Mouse (Mus musculus): ENCODE results near the gene Meis2.

Meis2 gene

DNA sequence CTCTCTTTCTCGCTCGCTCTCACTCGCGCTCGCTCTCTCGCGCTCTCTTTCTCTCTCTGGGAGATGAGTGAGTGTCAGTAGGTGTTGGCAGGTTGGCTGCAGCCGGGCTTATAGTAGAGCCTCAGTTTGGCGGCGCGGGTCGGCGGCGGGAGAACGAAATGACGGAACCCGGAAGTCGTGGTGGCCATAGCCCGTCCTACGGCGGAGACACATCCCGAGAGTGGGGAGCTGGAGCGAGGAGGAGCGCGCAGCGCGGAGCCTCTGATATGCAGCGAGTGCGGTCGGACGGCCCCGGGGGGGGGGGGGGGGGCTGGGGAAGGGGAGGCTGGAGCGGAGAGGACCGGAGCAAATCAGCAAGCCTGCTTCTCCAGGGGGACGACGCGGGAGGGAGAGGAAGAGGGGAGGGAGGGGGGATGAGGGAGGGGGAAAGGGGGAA is at the start of gene Meis2:
Gene Meis2, minus strand, starts transcription at position 270 of the 436 bp plus-strand sequence.
- in situ Hi-C loops (cut with MboI), result no loop called here

DNA sequence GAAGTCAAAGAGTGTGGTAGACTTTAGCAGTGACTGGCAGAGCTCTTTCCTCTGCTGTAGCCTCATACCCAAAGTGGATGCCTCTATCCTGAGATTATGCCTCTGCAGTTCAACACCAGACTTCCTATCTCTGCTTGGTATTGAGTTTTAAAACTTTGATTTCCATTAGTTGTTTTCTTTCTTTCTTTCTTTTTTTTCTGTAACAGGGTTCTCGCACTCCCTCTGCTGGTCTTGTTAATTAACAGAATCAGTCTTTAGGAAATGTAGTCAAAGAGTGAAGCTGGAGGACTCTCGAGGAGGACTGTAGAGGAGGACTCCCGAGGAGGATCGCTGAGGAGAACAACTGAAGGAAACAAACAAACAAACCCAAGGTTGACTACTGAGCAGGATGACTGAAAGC is 40.6 kb upstream of the Meis2 start:
- in situ Hi-C loops (cut with MboI), result no loop called here

DNA sequence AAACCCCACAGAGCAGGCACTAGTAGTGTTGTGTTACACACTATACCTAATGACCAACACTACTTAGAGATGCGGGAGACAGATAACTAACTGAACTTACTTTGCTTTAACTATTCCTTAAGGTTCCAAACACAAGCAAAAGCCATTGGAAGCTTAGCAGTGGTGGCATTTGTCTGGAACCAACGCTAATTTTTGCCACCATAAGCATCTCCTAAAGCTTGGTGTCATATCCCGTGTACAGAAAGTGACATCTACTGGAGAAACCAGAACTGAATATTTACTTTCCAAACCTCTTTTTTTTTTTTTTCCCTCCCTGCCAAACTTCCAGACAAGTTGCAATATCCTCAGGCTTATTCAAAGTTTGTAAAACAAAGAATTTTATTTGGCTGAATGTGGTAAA is 39.5 kb upstream of the Meis2 start:
- in situ Hi-C loops (cut with MboI), result no loop called here

DNA sequence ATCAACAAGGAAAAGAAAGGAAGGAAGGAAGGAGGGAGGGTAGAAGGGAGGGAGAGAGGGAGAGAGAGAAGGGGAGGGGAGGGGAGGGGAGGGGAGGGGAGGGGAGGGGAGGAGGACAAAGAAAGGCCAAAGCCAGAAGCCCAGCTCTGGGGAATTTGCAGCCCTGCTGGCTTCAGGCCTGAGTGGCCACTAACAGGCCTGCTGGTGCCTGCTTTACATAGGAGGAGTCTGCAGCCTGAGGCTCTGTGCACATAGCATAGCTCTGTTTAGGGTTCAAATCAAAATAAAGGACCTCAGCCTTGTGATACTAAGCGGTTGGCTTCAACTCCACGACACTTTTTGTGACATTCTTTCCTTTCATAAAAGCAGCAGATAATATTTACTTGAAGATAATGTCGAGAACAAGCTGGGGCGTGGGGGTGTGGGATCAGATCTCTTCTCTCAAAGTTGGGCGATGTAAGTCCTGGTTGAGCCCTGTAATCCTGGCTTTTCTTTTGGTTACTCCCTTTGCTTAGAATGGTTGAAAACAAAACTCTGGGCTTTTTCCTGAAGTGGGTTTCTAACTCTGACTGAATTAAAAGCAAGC is 37.9 kb upstream of the Meis2 start:
- in situ Hi-C loops (cut with MboI), result no loop called here

DNA sequence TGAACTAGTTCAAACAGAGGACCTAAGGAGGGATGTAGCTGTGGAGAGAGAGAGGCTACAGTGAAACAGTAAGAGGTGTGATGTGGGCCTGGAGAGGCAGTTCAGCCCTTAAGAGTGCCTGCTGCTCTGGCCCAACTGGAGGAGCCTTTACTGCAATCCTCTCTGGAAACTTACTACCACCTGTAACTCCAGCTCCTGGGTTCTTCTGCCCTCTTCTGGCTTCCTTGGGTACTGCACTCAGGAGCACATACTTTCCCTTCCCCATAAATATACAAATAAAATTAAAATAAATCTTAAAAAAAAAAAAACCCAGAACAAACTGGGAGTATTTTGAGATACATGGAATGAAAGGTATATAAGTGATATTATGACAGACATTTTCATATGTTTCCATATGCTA is 35.6 kb upstream of the Meis2 start:
- in situ Hi-C loops (cut with MboI), result no loop called here

DNA sequence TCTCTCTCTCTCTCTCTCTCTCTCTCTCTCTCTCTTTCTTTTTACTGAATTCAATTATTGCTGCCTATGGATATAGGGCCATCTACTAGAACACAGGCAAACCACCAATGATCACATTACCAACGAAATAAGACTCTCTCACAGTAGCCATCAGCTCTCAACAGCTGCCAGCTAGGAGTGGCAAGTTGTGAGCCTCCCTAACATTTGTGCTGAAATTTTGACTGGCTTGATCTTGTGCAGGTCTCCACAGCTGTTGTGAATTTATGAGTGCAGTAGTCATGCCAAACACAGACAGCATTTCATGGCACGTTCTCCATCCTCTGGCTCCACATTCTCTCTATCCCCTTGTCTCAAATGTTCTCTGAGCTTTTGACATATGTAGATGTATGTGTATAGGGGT is 15.3 kb upstream of the Meis2 start:
- in situ Hi-C loops (cut with MboI), result no loop called here

DNA sequence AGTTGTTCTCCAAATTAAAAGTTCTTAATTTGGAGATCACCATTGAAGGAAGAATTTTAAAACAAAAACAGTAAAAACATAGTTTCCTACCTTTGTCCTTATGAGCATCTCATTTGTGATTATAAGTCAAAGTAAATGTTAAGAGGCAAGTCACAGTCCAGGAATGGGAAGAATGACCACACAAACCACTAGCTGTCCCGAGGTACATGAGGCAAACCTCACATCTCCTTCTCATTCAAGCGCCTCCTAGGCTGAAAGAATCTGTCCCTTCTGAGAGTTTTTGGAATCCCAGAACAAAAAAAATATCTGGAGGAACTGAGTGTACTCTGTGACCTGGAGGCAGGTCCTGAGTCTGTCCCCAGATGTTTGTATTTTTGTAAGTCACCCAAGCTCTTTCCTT is 13.2 kb upstream of the Meis2 start:
- in situ Hi-C loops (cut with MboI), result no loop called here

DNA sequence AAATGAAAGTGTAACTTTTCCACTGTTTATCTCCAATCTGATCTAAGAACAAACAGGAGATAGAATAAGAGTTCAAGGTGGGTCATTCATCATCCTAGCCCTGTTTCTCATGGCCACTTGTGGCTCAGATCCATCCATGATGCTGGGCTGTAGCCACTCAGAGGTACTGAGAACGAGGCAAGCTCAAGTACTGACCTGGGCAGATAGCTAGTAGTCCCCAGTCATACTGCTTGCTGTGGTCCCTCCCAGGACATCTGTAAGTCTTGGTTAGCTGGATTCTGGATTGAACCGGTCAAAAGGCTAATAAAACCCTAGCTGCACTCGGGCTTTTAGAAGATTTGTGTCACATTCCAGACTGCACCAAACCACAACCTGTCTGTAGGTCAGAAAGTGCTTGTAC is 12.1 kb upstream of the Meis2 start:
- in situ Hi-C loops (cut with MboI), result no loop called here

DNA sequence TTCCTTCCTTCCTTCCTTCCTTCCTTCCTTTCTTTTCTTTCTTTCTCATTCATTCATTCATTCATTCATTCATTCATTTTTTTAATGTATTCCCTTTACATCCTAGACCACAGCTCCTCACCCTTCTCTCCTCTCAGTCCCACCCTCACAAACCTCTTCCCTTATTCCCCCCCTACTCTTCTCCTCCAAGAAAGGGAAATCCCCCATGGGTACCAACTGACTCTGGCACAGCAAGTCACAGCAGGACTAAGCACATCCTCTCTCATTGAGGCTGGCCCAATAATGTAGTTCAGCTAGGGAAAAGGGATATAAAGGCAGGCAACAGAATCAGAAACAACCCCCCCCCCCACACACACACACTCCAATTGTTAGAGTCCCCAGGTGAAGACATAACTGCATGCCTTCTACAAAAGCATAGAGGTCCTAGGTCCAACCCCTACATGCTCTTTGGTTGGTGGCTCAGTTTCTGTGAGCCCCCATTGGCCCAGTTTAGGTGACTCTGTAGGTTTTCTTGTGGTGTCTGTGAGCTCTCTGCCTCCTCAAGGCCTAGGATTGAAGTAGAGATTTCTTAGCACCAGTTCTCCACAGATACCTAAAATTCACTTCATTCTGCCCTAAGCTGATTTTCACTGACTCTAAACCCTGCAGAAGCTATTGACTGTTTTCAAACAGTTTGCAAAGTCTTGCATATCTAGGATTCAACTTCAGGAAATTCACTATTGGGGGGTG is 11.3 kb upstream of the Meis2 start:
- in situ Hi-C loops (cut with MboI), result no loop called here

DNA sequence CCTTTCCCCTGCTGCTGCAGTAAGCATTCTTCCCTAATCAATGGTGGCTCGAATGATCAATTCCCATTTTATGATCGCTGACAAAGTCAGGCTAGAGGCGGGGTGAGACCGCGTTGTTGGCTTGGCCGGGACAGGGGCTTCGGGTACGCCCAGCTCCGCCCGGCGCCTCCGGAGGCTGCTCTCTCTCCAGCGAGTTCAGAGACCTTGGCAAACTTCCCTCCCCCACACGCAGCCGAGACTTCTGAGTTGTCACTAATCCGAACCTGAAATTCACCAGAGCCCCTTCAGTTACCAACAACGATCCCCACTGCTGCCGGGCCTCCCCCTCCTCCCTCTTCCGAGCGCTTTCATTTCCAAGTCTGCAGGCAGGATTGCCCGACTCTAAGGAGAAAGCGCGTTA is 10.3 kb upstream of the Meis2 start:
- in situ Hi-C loops (cut with MboI), result no loop called here

DNA sequence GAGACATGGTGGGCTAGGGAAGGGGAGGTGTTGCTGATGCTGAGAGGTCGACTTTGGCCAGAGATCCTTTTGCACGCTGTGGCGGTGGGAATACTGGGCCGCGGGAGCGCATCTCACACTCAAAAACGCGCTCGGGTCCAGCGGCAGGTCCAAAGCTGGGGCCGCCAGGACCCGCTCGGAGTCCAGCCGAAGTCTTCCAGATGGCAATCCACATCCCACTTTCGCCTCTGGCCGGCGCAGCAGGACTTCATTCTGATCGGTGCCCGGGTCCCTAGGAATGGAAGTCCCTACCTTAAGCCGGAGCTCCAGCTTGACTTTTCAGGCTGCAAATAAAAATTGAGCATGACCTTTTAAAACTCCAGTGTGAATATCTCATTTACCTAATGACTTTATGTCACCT is 9.8 kb upstream of the Meis2 start:
- in situ Hi-C loops (cut with MboI), result no loop called here

DNA sequence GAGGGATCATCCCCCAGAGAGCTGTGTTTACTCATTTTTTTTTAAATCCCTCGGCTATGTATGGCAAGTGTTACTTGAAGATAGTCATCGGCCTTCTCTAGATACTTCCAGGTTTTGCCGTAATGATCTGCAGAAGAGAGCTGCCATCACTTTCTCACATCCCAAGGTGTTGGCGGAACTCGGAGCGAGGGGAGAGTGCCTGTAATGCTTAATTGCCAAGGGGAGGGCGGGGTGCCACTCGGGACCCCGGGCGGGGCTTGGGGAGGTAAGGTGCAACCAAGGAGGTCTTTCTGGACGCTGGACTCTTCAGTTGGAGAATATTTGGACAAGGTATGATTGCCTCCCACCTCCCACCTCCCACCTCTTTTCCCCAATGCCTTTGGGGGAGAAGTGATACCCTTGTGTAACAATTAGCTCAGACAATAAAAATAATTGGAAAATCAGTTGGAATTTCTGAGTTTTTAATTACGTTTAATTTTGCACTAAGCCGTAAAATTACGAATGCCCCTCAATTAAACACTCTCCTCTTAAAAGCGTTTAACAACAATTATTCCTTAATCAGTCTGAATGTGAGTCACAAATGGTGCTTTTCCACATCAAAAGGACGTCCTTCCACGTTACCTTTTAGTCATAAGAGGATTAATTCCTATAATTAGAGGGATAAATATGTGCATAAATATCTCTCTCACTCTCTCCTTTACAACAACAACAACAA is 9.2 kb upstream of the Meis2 start:
- in situ Hi-C loops (cut with MboI), result no loop called here

DNA sequence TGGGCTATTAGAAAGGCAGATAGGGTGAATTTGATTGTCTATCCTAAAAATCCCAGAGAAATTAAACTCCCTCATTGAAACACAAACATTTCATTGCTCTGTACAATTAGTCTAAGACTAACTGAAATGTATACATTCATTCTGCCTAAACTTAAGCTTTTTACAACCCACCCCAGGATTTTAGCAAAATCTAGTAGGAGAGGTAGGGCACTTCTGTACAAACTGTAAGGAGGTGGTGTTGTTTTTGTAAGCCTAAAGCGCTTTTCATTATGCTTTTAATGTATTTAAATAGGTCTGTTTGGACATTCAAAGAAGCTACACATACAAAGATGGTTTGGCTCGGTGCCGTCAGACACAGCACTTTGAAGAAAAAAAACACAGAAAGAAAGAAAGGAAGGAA is 8.4 kb upstream of the Meis2 start:
- in situ Hi-C loops (cut with MboI), result no loop called here

DNA sequence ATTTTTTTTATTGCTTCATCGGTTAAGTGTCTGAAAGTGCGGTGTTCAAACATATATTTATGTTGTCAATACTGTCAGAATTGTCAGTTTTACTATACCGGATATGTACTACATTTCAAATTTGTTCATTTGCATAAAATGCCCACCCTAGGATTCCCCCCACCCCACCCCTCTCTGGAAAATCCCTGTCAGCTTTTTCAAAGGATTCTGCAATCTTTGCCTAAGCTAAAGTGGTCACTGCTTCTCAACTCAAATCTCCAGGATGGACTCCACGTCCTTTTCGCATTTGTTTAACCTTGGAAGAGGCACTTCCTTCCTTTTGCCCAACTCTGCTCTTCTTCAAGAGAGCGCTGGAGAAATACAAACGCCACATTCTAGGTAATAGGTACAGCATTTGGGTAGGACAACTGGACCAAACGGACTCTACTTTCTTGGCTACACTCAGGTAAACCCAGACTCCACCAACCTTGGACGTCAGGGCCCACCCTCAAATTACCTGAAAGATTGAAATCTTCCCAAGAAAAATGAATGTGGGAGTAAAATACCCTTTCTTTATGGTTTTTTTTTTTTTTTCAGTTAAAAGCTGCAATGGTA is 7.8 kb upstream of the Meis2 start:
- in situ Hi-C loops (cut with MboI), result no loop called here

DNA sequence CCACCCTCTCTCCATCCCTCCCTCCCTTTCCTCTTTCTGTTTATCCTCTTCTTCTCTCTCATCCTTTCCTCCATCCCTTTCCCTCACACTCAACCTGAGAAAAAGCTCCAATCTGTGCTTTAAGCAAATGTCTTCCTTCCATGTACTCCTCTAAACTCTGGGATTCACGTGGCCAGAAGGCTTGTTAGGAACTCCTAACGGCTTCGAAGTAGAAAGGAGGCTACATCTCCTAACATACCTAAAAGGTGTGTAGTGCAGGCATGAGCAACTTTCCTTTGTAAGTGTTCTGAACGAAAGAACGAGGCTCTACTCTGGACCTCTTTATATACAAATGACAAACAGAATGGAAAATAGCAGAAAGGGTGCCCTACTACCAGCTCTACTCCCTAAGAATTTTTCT is 7.1 kb upstream of the Meis2 start:
- in situ Hi-C loops (cut with MboI), result no loop called here

DNA sequence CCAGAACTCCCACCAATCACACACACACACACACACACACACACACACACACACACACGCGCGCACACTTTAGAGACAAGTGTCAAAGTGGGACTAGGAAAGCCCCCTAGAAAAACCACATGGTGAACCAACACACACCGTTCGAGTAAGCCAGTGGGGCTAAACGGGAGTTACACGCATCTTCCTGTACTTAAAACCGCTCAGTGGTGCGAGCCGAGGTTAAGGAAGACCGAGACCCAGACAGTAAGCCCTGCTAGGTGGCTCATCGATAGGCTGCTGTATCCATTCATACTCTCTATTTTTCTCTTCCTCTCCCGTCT is 6.6 kb upstream of the Meis2 start:
- in situ Hi-C loops (cut with MboI), result no loop called here

DNA sequence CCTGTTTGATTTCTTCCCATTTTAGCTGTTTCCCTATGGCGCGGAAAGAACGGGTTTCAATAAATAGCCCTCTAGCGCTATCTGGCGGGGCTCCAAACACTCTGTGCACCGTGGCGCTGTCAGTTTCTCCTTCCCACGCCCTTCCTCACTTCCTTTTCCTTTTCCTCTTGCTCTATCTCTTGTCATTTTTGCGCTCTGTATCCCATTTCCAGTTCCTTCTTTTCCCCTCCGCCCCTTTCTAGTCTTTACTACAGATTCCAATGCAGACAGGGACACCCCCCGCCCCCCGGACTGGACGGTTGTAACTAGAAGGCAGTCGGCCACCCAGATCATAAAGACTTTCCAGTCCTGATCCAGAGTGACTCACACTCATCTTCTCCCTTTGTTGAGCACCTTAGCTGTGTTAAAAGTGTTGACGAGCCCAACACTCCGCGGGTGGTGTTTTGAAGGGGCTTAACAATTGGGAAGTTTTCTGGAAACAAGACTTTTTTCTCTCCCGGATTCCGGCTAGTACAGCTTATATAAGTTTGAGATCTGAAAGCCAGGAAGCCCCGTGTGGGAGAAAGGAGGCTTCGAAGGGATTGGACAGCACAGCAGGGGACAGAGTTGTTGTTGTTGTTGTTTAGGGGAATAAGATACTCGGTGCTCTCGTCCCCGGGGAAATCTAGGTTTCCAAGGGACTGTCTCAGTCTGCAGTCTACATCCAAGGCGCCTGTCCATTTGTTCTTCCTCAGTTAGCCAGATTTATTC is 6.1 kb upstream of the Meis2 start:
- in situ Hi-C loops (cut with MboI), result no loop called here

DNA sequence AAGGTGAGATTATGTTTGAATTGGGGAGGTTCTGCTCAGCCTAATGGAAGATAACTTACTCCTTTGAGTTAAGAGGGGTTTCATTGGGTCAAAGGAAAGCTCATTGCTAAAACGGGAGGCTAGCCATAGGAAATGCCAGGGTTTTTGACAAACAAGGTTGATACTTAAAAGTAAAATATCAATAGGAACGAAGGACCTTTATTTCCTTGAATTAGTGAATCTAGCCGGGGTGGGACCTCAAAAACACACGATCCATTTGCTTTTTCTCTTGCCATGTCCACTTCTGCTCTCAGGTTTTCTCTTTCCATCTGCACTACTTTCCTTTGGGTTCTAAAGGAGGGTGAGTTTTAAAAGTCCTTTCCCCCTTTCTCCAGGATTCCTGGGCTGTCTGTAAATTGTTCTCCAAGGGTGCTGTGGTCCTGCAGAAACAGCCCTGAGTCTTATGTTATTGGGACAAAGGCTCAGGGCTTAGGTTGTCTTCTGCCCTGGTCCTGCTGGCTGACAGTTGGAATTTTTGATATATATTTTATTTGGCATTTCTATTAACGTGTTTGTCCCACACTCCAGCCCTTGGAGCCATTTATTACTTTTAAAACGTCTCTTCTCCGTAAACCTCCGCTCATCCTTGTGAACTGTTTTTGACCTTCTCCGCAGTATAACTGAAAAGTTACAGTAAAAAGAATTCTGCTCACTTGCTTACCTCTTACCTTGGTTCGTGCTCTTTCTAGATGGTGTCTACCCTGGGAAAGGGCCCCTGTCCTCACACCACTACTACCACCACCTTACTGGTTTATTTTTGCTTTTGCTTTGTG is 5.2 kb upstream of the Meis2 start:
- in situ Hi-C loops (cut with MboI), result no loop called here

DNA sequence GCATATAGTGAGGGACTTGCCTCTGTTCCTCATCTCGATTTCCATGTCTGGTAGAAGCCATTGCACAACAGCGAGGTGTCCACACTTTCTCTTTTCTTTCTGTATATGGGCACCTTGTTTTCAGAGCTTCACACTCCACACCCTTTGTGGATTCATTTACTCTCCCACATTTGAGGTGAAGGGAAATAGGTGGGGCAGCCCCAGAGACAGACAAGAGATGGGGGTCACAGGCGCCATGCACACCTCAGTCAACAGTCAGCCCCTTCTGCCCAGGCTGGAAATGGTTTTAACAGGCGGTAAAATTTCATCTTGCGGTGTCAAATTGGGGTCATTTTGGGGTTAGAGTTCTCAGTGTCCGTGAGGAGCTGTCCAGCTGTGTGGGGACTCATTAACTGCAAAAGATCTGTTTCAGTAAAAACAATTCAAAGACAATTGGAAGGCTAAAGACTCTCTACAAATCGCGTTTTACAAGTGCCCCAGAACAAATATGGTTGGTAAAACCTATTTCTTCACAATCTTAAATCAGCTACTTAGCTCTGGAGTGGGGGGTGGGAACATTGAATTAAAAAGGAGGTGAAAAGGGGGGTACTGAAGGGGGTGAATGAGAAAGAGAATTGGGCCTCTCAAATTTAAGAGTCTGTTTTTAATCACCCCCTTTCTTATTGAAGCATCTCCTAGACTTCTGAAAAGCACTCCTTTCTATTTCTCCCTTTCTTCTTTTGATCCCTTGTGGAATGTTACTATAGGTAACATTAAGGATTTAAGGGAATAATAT is 4.0 kb upstream of the Meis2 start:
- in situ Hi-C loops (cut with MboI), result no loop called here

DNA sequence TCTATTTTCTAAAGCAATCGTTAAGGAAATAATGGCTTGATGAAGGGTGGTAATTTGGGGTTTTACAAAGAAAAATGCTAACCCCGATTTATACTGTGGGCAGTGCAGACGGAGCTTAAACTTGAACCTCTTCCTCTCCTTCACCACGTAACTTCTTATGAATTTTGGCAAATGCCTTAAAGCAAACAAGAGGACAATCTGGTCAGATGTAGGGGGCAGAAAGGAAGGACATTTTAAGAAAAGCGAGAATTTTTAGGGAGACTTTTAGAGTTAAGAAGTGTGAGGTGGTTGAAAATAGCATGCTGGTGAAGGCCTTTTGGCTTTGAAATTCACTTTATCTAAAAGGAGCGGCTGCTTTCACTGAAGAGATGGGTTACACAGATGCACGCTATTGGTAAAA is 3.3 kb upstream of the Meis2 start:
- in situ Hi-C loops (cut with MboI), result no loop called here

DNA sequence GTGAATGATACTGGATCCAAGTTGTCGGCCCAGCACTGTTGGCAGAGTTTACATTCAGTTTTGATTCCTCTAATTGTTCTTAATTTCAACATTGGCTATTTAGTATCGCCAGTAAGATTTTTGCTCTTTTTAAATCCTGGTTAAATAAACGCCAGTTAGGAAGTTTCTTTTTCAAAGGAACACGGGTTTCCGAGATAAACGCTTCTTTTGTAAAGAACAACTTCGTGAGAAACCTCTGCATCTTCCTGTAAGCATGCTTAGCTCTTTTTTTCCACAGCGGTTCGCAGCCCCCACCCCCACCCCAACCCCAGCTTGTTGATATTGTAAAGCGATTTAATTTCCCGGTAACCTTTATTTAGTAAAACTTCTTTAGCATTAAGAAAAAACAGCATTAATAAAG is 2.8 kb upstream of the Meis2 start:
- in situ Hi-C loops (cut with MboI), result no loop called here

All from mature B cell (primary cell).